ENCODE assay signal across 8 mouse cellular contexts in the genomic region with DNA sequence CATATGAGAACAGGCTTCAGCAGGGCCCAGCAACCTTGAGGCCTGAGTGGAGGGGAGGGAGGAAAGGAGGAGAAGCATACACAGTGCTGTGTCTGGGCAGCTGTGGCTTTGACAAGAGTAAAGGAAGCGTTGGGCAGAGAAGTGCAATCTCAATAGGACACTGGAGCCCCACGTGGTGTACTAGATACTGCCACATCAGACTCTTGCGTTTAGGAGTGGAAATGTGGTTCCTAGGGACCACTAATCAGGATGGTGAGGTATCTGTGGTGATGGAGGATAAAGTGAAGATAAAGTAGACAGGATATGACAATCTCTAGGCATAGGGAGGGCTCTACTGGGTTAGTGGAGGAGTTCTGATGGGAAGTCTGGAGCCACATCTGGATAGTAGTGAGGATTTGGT. TPM values are rescaled to one million over a fixed set of nuclear protein-coding genes. Genes with fewer than 3 reads are reported as not detected.
DNase-seq lines count a peak whose midpoint lies in the region; ATAC-seq lines count a peak whose summit lies in the region.

No protein-coding gene starts in this region.

- no peaks in the 10 kb centered on the region for H3K9me3 ChIP-seq in kidney, embryonic 16.5 days (ENCODE audit: low read length)
- H3K9me3 ChIP-seq in intestine, embryonic 16.5 days (ENCODE audit: control insufficient read depth, low read length): no peaks in the 10 kb centered on the region

- WGBS in kidney, embryonic 16.5 days: 63% methylated on average over 3 of the region's 3 CpGs
- WGBS in intestine, embryonic 16.5 days: 59% methylated on average over 3 of the region's 3 CpGs

- H3K27me3 ChIP-seq in kidney, embryonic 16.5 days (ENCODE audit: insufficient read depth, low read length): no peaks in the 10 kb centered on the region
- no peaks in the 10 kb centered on the region for H3K27me3 ChIP-seq in intestine, embryonic 16.5 days (replicated peaks; ENCODE audit: control insufficient read depth, insufficient read depth, low read length)

- no peak for DNase-seq in kidney, postnatal 4 days
- peak; percentile 54 for DNase-seq in naive thymus-derived CD4-positive, alpha-beta T cell, adult 2 months (ENCODE audit: low read depth)
- no peak for DNase-seq in urinary bladder, postnatal 10 days (ENCODE audit: low spot score)
- DNase-seq in urinary bladder, adult 2 months (ENCODE audit: low spot score): no peak

- peaks cover 34% of the 10 kb centered on the region for H3K4me1 ChIP-seq in kidney, embryonic 16.5 days (ENCODE audit: insufficient read depth, low read length)
- H3K4me1 ChIP-seq in intestine, embryonic 16.5 days (ENCODE audit: control insufficient read depth, insufficient read depth, low read length): peaks cover 30% of the 10 kb centered on the region

- H3K4me3 ChIP-seq in kidney, embryonic 16.5 days (ENCODE audit: low read length): peak overlapping the region; percentile 71
- peak overlapping the region; percentile 86 for H3K4me3 ChIP-seq in intestine, embryonic 16.5 days (ENCODE audit: low read length)

- H3K4me2 ChIP-seq in kidney, embryonic 16.5 days (replicated peaks; ENCODE audit: low read depth, low read length): peak overlapping the region; percentile 75
- H3K4me2 ChIP-seq in intestine, embryonic 16.5 days (ENCODE audit: low read depth, low read length): peak overlapping the region; percentile 75

- peaks cover 27% of the 10 kb centered on the region for H3K36me3 ChIP-seq in kidney, embryonic 16.5 days (ENCODE audit: insufficient read depth, low read length)
- peaks cover 5% of the 10 kb centered on the region; the same call in 1 of the 2 replicates for H3K36me3 ChIP-seq in intestine, embryonic 16.5 days (ENCODE audit: control insufficient read depth, insufficient read depth, low read length)

- H3K27ac ChIP-seq in kidney, embryonic 16.5 days (ENCODE audit: low read length): no peak overlapping the region
- H3K27ac ChIP-seq in intestine, embryonic 16.5 days (ENCODE audit: low read length): no peak overlapping the region; the same call in none of the 2 replicates

- ATAC-seq in kidney, embryonic 16.5 days (ENCODE audit: low FRiP score, low TSS enrichment): no peak
- ATAC-seq in common myeloid progenitor, adult 5-6 weeks (replicated peaks; ENCODE audit: low read depth, poor library complexity, severe bottlenecking): peak; percentile 6; the same call in 1 of the 2 replicates
- no peak for ATAC-seq in intestine, embryonic 16.5 days
- ATAC-seq in inflammation-experienced regulatory T-cells, adult 6 months: no peak

- peak overlapping the region; percentile 79 for H3K9ac ChIP-seq in kidney, embryonic 16.5 days (replicated peaks; ENCODE audit: low read length)
- H3K9ac ChIP-seq in intestine, embryonic 16.5 days (ENCODE audit: low read depth, low read length): peak overlapping the region; percentile 84

RNA-seq across cellular contexts. Expression of gene Kri1, which starts 1.0 kb away (rescaled TPM):
- polyA plus RNA-seq in kidney, embryonic 16.5 days (2015; fragmentation: Nextera tagmentation; extraction: Ambion mirVana): 14.6 and 20.0 TPM in 2 replicates
- 55.2 and 64.0 TPM in 2 replicates for total RNA-seq in common myeloid progenitor, adult 5-6 weeks (2017)
- 12.3 and 13.2 TPM in 2 replicates for polyA plus RNA-seq in intestine, embryonic 16.5 days (2015; fragmentation: Nextera tagmentation; extraction: Ambion mirVana)
- polyA plus RNA-seq in urinary bladder, adult 2 months (2012; rRNA removed): 31.0 and 31.8 TPM in 2 replicates
- polyA plus RNA-seq in inflammation-experienced regulatory T-cells, adult 6 months (2017; shearing (Covaris generic)): 10 to 100 TPM; 16.5 to 36.2 (median 26.9) TPM

RNA-seq across cellular contexts. Expression of gene Cdkn2d, which starts 4.5 kb away (rescaled TPM):
- polyA plus RNA-seq in kidney, embryonic 16.5 days (2015; fragmentation: Nextera tagmentation; extraction: Ambion mirVana): 50.9 and 51.7 TPM in 2 replicates
- 8.4 and 25.3 TPM in 2 replicates for total RNA-seq in common myeloid progenitor, adult 5-6 weeks (2017)
- polyA plus RNA-seq in intestine, embryonic 16.5 days (2015; fragmentation: Nextera tagmentation; extraction: Ambion mirVana): 40.2 and 42.5 TPM in 2 replicates
- polyA plus RNA-seq in urinary bladder, adult 2 months (2012; rRNA removed): 17.9 and 18.2 TPM in 2 replicates
- polyA plus RNA-seq in inflammation-experienced regulatory T-cells, adult 6 months (2017; shearing (Covaris generic)): 100 to 1,000 TPM; 116 to 131 (median 128) TPM

RNA-seq across cellular contexts. Expression of gene Atg4d, which starts 21.7 kb away (rescaled TPM):
- 58.7 and 64.1 TPM in 2 replicates for polyA plus RNA-seq in kidney, embryonic 16.5 days (2015; fragmentation: Nextera tagmentation; extraction: Ambion mirVana)
- total RNA-seq in common myeloid progenitor, adult 5-6 weeks (2017): 6.1 and 14.8 TPM in 2 replicates
- 62.1 and 62.3 TPM in 2 replicates for polyA plus RNA-seq in intestine, embryonic 16.5 days (2015; fragmentation: Nextera tagmentation; extraction: Ambion mirVana)
- polyA plus RNA-seq in urinary bladder, adult 2 months (2012; rRNA removed): 23.6 and 27.3 TPM in 2 replicates
- 10 to 100 TPM; 23.5 to 32.5 (median 24.2) TPM for polyA plus RNA-seq in inflammation-experienced regulatory T-cells, adult 6 months (2017; shearing (Covaris generic))

RNA-seq across cellular contexts. Expression of gene Ap1m2, which starts 25.4 kb away (rescaled TPM):
- polyA plus RNA-seq in kidney, embryonic 16.5 days (2015; fragmentation: Nextera tagmentation; extraction: Ambion mirVana): 45.2 and 48.9 TPM in 2 replicates
- total RNA-seq in common myeloid progenitor, adult 5-6 weeks (2017): 0.37 and 2.5 TPM in 2 replicates
- polyA plus RNA-seq in intestine, embryonic 16.5 days (2015; fragmentation: Nextera tagmentation; extraction: Ambion mirVana): 158 and 172 TPM in 2 replicates
- polyA plus RNA-seq in urinary bladder, adult 2 months (2012; rRNA removed): 40.7 and 46.5 TPM in 2 replicates
- polyA plus RNA-seq in inflammation-experienced regulatory T-cells, adult 6 months (2017; shearing (Covaris generic)): 1 to 10 TPM in 1 of 3 experiments, under 1 TPM in 2; 0.36 to 1.0 (median 0.42) TPM

RNA-seq across cellular contexts. Expression of gene Slc44a2, which starts 33.7 kb away (rescaled TPM):
- 116 and 122 TPM in 2 replicates for polyA plus RNA-seq in kidney, embryonic 16.5 days (2015; fragmentation: Nextera tagmentation; extraction: Ambion mirVana)
- 76.6 and 80.6 TPM in 2 replicates for total RNA-seq in common myeloid progenitor, adult 5-6 weeks (2017)
- 44.6 and 50.2 TPM in 2 replicates for polyA plus RNA-seq in intestine, embryonic 16.5 days (2015; fragmentation: Nextera tagmentation; extraction: Ambion mirVana)
- polyA plus RNA-seq in urinary bladder, adult 2 months (2012; rRNA removed): 136 and 143 TPM in 2 replicates
- polyA plus RNA-seq in inflammation-experienced regulatory T-cells, adult 6 months (2017; shearing (Covaris generic)): 100 to 1,000 TPM; 125 to 263 (median 241) TPM
